Mouse (Mus musculus): ENCODE measurements around the gene Btg1.

- no peak for TF ChIP-seq POLR2A (IDR thresholded peaks at IDR 0.05; ENCODE audit: low read depth, low read length)
- TF ChIP-seq CTCF (IDR thresholded peaks at IDR 0.05; ENCODE audit: extremely low read depth, insufficient read depth, insufficient read length, insufficient replicate concordance) = no peak
Observed at GRCm38 (mm10) chr10:96579436-96579835, 37.4 kb upstream of the Btg1 start.
